Mouse (Mus musculus) forebrain, embryonic 16.5 days (tissue): ENCODE data around the gene Ric8a. TPM values are rescaled to one million over a fixed set of nuclear protein-coding genes. Genes with fewer than 3 reads are reported as not detected.

Experiments
- ATAC-seq: fragments of 200-750 bp; cut with Nextera tagmentation; 2 replicates; pipeline ENCODE4 v1.8.0; 2017; ENCODE audit warnings: mild to moderate bottlenecking, moderate library complexity
- H3K27ac ChIP-seq: fragments of 300-500 bp; sonication (generic); 2 replicates; pipeline ENCODE4 v1.5.1; 2014; ENCODE audit warnings: low read length, control low read depth
- H3K27me3 ChIP-seq: fragments of 300-500 bp; sonication (generic); replicated peaks from 2 replicates; pipeline ENCODE4 v1.6.1; 2014; ENCODE audit warnings: low read length; ENCODE audit not compliant: control insufficient read depth, insufficient read depth
- H3K36me3 ChIP-seq: fragments of 300-500 bp; sonication (generic); 2 replicates; pipeline ENCODE4 v1.6.1; 2014; ENCODE audit not compliant: control insufficient read depth, insufficient read depth
- H3K4me1 ChIP-seq: fragments of 300-500 bp; sonication (generic); replicated peaks from 2 replicates; pipeline ENCODE4 v1.6.1; 2014; ENCODE audit warnings: low read length; ENCODE audit not compliant: control insufficient read depth, insufficient read depth
- H3K4me2 ChIP-seq: fragments of 300-500 bp; sonication (generic); 2 replicates; pipeline ENCODE4 v1.6.1; 2014; ENCODE audit warnings: mild to moderate bottlenecking, low read length, control low read depth
- H3K4me3 ChIP-seq: fragments of 300-500 bp; sonication (generic); replicated peaks from 2 replicates; pipeline ENCODE4 v1.5.1; 2014; ENCODE audit warnings: mild to moderate bottlenecking, low read length, control low read depth
- H3K9ac ChIP-seq: fragments of 300-500 bp; sonication (generic); replicated peaks from 2 replicates; pipeline ENCODE4 v1.6.1; 2014; ENCODE audit warnings: low read depth, low read length, control low read depth
- H3K9me3 ChIP-seq: fragments of 300-500 bp; sonication (generic); 2 replicates; pipeline ENCODE4 v1.6.1; 2016; ENCODE audit warnings: low read length; ENCODE audit not compliant: control insufficient read depth
- WGBS: fragments of 180-500 bp; shearing (Covaris S2); extraction: QIAGEN DNeasy Blood & Tissue Kit; methylation state at CpG from one replicate; pipeline ENCODE4 v1.1.7; 2014; 5-methylcytosine and 5-hydroxymethylcytosine counted together
- polyA plus RNA-seq: library from polyadenylated mRNA; unstranded; fragments of >200 nt; fragmentation: Nextera tagmentation; extraction: Ambion mirVana; gene quantifications from 2 replicates; pipeline ENCODE4 v1.2.1, GENCODE M21; 2015

The Ric8a gene
- polyA plus RNA-seq, 1 experiment from 2014 or later, result 101 TPM

DNA sequence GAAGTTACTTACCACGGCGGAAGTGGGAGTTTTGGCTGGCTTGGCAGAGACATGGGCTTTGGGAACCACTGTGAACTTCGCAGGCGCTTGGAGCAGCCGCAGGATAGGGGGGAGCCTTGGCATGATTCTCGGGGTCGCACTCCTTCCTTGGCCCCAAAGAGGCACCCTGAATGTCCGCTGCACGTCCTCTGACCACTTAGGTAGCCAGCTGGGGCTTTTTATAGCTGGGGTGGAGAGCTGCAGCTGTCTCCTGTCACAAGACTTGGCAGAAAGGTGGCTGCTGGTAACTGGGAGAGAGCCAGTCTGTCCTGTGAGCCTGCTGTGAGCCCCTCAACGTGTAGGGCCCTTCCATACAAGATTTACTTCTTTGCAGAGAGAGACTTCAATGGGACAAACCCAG is 43.5 kb downstream of the Ric8a start, which contains the start of gene Cox8b:
Gene Cox8b, minus strand, starts transcription at position 227 of the 400 bp plus-strand sequence.
- no peak within 1 kb of the TSS for H3K9ac ChIP-seq
- peaks cover 9% of the 10 kb centered on the region; the same call in 1 of the 2 replicates for H3K36me3 ChIP-seq
- ATAC-seq, result no peak
- no peak within 1 kb of the TSS for H3K27ac ChIP-seq
- H3K9me3 ChIP-seq, result no peaks in the 10 kb centered on the region
- H3K4me2 ChIP-seq, result no peak within 1 kb of the TSS
- no peak within 1 kb of the TSS for H3K4me3 ChIP-seq
- H3K4me1 ChIP-seq, result 0 out of 2 replicates have a peak, but pooled peaks cover 4% of the 10 kb centered on the region
- WGBS, result 84% methylated on average over 10 of the region's 10 CpGs
- H3K27me3 ChIP-seq, result no peaks in the 10 kb centered on the region

DNA sequence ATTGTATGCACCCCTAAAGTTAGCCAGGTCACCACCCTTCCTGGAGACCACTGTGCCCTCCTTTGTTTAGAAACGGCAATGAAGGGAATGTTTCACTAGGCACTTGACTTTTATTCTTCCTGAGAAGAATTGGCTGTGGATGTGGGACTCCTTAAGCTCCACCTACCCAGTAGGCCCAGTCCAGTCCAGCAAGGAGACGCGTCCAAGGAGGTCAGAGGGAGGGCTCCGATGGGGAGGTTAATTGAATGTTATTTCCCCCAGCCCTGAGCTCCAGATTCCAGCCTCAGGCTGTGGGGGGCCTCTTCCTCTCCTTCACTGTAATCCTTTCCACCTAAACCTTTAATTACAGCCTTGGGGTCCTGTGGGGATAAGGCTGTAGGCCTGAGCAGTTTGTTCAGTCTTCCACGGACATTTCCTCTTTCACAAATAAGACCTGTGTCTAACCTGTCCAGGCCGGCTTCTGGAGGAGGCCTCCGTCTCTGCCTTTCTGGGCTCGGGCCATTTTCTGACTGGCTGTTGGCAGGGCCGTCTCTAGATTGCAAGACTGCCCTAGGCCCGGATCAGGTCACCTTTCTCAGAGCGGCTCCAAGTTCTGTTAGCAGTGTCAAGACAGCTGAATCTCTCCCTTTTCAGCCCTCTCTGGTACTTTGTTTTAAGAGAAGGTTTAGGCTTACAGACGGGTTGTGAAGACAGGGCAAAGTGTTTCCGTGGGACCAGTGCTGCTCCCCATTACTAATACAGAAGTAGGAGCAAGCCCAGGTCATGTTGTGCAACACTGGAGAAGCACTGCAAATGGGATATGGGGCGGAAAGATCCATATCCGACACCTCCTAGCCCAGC is 45.5 kb downstream of the Ric8a start:
- H3K36me3 ChIP-seq, result peaks cover 6% of the 10 kb centered on the region; the same call in 1 of the 2 replicates
- H3K9ac ChIP-seq, result no peak overlapping the region
- no peaks in the 10 kb centered on the region for H3K27me3 ChIP-seq
- no peak overlapping the region for H3K4me2 ChIP-seq
- H3K27ac ChIP-seq, result no peak overlapping the region
- H3K9me3 ChIP-seq, result no peaks in the 10 kb centered on the region
- H3K4me3 ChIP-seq, result no peak overlapping the region
- no peak for ATAC-seq
- 0 out of 2 replicates have a peak, but pooled peaks cover 4% of the 10 kb centered on the region for H3K4me1 ChIP-seq
- 75% methylated on average over 15 of the region's 15 CpGs for WGBS

DNA sequence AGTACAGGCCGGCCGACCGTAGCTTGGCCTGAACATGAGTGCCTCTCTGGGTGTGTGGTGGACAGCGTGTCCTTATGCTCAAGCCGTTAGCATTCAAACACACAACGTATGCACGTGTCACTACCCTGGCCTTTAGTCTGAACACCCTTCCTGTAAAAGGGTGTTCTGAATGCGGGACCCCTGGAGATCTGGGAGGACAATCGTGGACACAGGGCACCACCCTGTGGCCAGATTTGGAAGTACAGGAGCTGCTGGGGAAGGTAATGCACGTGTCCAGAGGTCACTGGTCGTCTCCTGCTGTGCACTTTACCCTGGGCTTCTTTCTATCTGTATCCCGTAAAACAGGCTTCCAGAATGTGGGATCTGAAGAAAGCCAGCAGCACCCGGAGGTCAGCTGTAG is 46.5 kb downstream of the Ric8a start:
- H3K27me3 ChIP-seq, result no peaks in the 10 kb centered on the region
- no peak overlapping the region for H3K27ac ChIP-seq
- no peak overlapping the region for H3K9ac ChIP-seq
- H3K36me3 ChIP-seq, result no peaks in the 10 kb centered on the region
- no peaks in the 10 kb centered on the region for H3K9me3 ChIP-seq
- 0 out of 2 replicates have a peak, but pooled peaks cover 4% of the 10 kb centered on the region for H3K4me1 ChIP-seq
- ATAC-seq, result 0 out of 2 replicates have a peak, but pooled peaks have one; percentile 28
- H3K4me2 ChIP-seq, result no peak overlapping the region
- 24% methylated on average over 13 of the region's 13 CpGs for WGBS
- H3K4me3 ChIP-seq, result no peak overlapping the region

DNA sequence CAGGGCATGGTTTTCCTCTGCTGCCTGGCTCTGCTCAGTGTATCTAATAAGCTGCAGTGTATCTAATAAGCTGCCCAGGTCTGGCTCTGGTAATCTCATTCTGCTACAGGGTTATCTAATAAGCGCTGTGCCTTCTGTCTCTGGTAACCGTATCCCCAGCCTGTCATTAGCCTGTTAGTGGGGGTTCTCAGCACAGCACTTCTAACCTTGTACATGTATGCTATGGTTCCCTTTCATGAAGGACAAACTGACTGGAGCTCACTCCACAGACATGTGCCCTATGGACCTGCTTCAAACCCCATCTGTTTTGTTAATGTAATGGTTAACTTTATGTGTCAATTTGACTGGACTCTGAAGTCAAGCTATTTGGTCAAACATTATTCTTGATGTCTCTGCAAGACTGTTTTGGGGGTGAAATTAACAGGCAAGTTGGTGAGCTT is 48.9 kb downstream of the Ric8a start:
- WGBS, result 90% methylated on average over 2 of the region's 2 CpGs
- Histone ChIP-seq H3K4me1 (peaks cover 10% of the 10 kb centered on the region), H3K27ac (no peak overlapping the region), H3K27me3 (no peaks in the 10 kb centered on the region), H3K4me2 (no peak overlapping the region), H3K9ac (no peak overlapping the region), H3K4me3 (no peak overlapping the region), H3K9me3 (no peaks in the 10 kb centered on the region), H3K36me3 (no peaks in the 10 kb centered on the region)
- ATAC-seq, result no peak

DNA sequence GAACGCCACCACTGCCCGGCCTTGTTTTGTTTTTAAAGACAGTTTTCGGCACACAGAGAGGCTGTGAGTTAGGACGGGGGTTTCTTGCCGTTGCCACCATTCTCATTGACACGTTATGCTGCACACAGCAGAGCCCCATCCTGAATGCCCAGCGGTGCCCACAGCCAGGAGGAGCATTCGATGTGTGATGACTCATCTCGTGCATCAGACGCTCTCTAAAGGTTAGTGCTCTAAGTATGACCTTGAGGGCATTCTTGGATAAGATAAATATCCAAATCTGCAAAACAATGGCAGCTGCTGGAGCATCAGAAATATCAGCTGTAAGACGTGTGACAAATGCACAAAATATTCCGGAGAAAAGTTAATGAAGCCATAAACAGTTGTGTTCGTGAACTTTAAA is 50.4 kb downstream of the Ric8a start:
- no peaks in the 10 kb centered on the region for H3K27me3 ChIP-seq
- no peak overlapping the region for H3K4me3 ChIP-seq
- H3K4me2 ChIP-seq, result no peak overlapping the region
- H3K9me3 ChIP-seq, result no peaks in the 10 kb centered on the region
- ATAC-seq, result no peak
- WGBS, result 86% methylated on average over 13 of the region's 13 CpGs
- H3K36me3 ChIP-seq, result no peaks in the 10 kb centered on the region
- no peak overlapping the region for H3K9ac ChIP-seq
- no peak overlapping the region for H3K27ac ChIP-seq
- peaks cover 10% of the 10 kb centered on the region for H3K4me1 ChIP-seq

DNA sequence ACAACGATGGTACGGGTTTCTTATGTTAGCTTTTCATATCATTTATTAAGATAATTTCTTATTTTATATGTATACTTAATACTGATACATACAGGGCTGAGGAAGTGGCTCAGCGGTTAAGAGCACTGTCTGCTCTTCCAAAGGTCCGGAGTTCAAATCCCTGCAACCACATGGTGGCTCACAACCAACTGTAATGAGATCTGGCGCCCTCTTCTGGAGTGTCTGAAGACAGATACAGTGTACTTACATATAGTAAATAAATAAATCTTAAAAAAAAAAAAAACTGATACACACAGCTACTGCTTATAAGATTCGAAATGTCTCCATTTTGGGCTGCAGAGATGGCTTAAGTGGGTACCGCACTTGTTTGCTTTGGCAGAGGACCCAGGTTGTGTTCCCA is 50.9 kb downstream of the Ric8a start:
- 85% methylated on average over 7 of the region's 7 CpGs for WGBS
- Histone ChIP-seq H3K36me3 (no peaks in the 10 kb centered on the region), H3K4me1 (peaks cover 10% of the 10 kb centered on the region), H3K27me3 (no peaks in the 10 kb centered on the region), H3K9me3 (no peaks in the 10 kb centered on the region), H3K9ac (no peak overlapping the region), H3K4me2 (no peak overlapping the region), H3K27ac (no peak overlapping the region), H3K4me3 (no peak overlapping the region)
- no peak for ATAC-seq

DNA sequence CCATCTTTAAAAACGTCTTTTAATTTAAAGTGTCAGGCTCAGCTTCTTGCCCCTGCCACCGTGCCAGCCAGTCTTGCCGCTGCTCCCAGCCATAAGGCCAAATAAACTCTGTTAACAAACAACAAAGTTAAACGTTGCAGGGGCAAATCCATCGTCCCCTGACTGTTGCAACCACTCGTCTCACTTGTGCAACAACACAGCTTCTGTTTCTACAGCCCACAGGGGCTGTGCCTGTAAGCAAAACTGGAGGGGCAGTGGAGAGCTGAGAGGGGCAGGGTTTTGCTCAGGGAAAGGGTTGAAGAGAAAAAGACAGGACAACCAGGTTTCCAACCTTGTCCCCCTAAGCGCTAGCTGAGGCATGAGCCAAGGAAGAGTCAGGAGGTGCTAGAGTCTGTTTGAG is 51.4 kb downstream of the Ric8a start:
- H3K27ac ChIP-seq, result no peak overlapping the region
- H3K36me3 ChIP-seq, result no peaks in the 10 kb centered on the region
- H3K4me3 ChIP-seq, result no peak overlapping the region
- no peak overlapping the region for H3K4me2 ChIP-seq
- peaks cover 8% of the 10 kb centered on the region for H3K4me1 ChIP-seq
- 56% methylated on average over 7 of the region's 7 CpGs for WGBS
- no peak for ATAC-seq
- H3K9me3 ChIP-seq, result no peaks in the 10 kb centered on the region
- no peaks in the 10 kb centered on the region for H3K27me3 ChIP-seq
- H3K9ac ChIP-seq, result no peak overlapping the region

DNA sequence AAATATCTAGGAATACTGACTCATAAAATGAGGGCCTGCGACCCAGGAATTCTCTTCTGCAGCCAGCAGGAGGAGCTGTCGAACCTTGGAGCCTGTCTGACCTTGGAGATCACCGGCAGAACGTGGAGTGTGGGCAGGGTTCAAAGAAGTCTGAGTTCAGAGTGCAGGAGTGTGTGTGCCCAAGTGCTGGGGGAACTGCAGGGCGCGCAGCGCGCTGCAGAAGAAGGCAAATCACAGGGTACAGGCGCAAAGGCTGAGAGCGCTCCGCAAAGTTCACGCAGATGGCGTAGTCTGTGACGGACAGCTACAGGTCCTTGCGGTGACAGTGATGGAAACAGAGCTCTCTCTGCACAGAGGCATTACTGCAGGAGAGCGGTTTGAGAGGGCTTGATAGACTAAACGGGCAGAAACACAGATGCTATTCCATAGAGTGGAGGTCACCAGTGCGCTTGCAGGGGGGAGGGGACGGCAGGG is 51.9 kb downstream of the Ric8a start:
- WGBS, result 2% methylated on average over 19 of the region's 19 CpGs
- Histone ChIP-seq H3K9ac (no peak overlapping the region), H3K4me2 (peak overlapping the region; percentile 67), H3K36me3 (no peaks in the 10 kb centered on the region), H3K27ac (no peak overlapping the region), H3K9me3 (no peaks in the 10 kb centered on the region), H3K4me1 (peaks cover 5% of the 10 kb centered on the region), H3K27me3 (no peaks in the 10 kb centered on the region), H3K4me3 (peak overlapping the region; percentile 39)
- peak; percentile 45; the same call in 1 of the 2 replicates for ATAC-seq

DNA sequence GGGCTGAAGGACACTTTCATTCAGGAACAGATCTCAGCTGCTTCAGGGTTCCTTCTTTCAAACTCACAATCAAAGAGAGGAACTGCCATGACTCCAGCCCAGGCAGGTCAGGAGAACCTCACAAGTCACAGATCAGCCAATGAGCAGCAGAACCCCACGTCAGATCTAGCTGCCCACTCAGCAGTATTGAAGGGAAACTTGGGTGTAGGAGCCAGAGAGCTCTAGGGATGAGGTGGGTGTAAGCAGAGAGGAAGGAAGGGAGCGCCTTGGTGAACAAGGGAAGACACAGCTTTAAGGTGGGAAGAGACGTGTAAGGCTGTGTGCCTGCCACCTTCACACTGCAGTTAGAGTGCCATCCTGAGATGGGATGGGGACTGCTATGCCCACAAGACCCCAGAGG is 55.5 kb downstream of the Ric8a start:
- Histone ChIP-seq H3K9ac (no peak overlapping the region), H3K36me3 (no peaks in the 10 kb centered on the region)
- 78% methylated on average over 3 of the region's 3 CpGs for WGBS

More for the DNA sequence above, 55.5 kb downstream of the Ric8a start:
- Histone ChIP-seq H3K4me3 (no peak overlapping the region), H3K27ac (no peak overlapping the region), H3K4me2 (no peak overlapping the region), H3K27me3 (no peaks in the 10 kb centered on the region), H3K9me3 (no peaks in the 10 kb centered on the region), H3K4me1 (peaks cover 5% of the 10 kb centered on the region)
- ATAC-seq, result no peak
